Mouse (Mus musculus) cerebellum, adult 18-20 months (tissue): ENCODE data around the gene Gabra1.

Source experiments
- DNase-seq, 2 experiments: peaks; one replicate each; pipeline ENCODE4 v3.0.0; 2021

Gene Gabra1

GRCm38 (mm10) chr11:42182825-42183152 is at the start of gene Gabra1:
Gene Gabra1, minus strand, starts transcription at chr11:42182930.
- DNase-seq: peak; percentile 63 to 68

- DNase-seq: peak; percentile 65 to 82
Observed at GRCm38 (mm10) chr11:42181973-42182824, 531 bp downstream of the Gabra1 start.

- DNase-seq: peak; percentile 31 to 57
Observed at GRCm38 (mm10) chr11:42181426-42181825, 1.3 kb downstream of the Gabra1 start.

- DNase-seq: no peak
Observed at GRCm38 (mm10) chr11:42179535-42179934, 3.2 kb downstream of the Gabra1 start.

DNA sequence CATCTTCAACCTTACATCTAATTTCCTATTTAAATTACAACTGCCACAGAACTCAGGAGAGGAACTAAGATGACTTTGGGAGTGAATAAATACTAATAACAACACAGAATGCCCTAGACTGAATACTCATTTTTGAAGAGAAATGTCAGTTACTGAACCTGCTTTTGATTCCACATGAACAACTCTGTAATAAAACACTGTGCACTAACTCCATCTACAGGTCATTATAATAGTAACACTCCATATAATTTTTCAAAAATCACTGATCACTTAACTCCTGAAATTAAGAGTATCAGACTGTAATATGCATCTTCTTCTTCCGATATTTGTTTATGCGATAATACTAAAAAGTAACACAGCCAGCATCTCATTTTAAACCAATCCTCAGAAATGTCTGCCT is 4.4 kb downstream of the Gabra1 start:
- no peak for DNase-seq

DNA sequence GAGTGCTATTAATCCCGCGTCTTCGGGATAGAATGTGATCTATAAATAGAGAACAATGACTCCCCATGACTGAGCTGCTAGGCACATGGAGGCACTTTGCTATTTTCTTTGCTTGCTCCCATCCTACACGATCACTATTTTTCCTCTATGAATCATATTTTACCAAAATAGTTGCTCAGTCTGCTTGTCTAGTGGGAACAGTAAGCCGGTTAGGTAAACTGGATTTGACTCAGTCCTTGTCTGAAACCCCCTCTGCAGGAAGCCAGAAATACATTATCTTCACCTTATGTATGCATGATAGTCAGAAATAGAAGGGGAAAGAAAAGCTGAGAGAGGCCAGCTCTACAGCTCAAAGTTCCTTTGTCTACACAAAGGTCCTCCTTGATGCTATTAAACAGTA is 31.3 kb downstream of the Gabra1 start:
- DNase-seq: no peak

GRCm38 (mm10) chr11:42116931-42117330 is 65.8 kb downstream of the Gabra1 start:
- DNase-seq: peak; percentile 58 to 76

DNA sequence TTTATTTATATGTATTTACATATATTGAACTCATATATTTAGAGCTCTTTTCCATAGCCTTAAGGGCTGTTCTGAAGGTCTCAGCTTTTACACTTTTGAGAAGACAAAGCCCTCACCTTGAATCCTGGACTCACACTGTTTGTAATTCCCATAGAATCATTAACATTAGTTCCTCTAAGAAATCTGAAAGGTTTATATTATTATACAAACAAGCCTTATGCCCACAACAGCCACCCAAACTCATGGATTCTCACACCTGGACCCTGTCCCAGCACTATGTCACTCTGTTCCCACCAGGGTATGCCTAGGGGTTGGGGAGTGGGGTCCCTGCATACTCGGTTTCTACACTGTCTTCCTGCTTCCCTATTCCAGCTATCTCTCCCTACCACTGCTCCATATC is 72.7 kb downstream of the Gabra1 start:
- no peak for DNase-seq

DNA sequence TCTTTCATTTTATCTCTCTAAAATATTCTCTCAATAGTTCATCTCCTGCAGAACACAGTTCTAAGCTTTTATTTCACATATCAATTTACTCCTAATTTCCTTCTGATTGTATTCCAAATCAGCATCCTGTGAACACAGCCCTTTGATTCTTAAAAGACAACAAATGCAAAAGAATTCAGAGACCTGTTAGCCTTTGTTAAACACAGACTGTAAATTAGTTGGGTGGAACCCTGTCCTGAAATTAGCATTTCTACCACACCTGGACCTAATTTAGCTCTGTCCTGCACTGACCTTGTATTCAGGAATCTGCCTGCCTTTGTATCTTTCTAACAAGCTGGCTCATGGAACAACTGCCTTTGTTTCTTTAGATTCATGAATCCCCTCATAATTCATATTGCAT is 73.1 kb downstream of the Gabra1 start:
- DNase-seq: no peak

DNA sequence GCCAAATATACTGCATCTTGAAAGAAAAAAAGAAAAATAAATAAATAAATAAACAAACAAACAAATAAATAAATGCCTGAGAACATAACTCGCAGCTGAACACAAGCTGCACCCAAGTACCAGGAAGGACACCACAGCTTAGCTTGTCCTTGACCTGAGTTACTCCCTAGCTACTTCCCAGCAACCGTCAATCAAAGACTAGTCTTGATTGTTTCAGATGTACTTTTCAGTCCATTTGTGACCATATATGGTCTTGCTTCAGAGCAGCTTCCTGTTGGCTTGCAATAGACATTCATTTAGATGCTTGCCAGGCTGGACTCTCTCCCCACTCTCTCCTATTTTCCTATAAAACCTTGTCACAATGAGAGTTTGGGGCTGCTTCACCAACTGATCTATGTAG is 87.2 kb downstream of the Gabra1 start:
- no peak for DNase-seq
